ENCODE assay signal across 8 mouse cellular contexts in the genomic region with DNA sequence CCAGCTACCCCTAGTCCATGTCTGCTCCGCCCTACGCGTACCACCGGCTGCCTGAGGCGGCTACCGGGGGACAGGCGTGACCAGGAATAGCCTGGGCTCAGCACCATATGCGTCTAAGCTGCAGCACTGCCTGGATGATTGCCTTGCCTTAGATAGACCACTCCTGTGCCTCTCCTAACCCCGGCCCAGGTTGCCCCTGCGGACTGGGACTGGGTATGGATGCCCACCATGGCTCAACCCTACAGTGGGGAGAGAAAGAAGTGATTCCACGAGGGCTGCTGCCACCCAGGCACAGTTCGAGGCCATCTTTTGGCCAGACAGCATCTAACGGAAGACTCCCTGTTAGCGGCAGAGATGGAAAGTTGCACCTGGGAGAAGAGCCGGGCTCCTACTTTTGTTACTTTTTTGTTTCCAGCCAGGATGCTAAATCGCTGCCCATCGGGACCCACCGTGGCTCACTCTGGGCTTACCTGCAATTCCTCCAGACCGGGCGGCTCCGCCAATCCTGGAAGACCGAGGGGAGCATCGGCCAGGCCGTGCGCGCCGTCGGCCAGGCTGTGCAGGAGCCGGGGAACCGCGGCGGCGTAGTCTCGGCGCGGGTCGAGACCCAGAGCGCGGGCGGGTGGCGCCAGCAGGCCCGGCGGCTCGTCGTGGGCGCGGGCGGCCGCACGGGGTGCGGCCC. TPM values are rescaled to one million over a fixed set of nuclear protein-coding genes. Genes with fewer than 3 reads are reported as not detected.
DNase-seq lines count a peak whose midpoint lies in the region; ATAC-seq lines count a peak whose summit lies in the region.

No protein-coding gene starts in this region.

- H3K4me1 ChIP-seq in lung, embryonic 15.5 days = peaks cover 21% of the 10 kb centered on the region
- no peaks in the 10 kb centered on the region for H3K4me1 ChIP-seq in forebrain, embryonic 14.5 days (ENCODE audit: control insufficient read depth, insufficient read depth, low read length)
- peaks cover 24% of the 10 kb centered on the region for H3K4me1 ChIP-seq in limb, embryonic 13.5 days
- 0 out of 2 replicates have a peak, but pooled peaks cover 5% of the 10 kb centered on the region for H3K4me1 ChIP-seq in neural tube, embryonic 14.5 days (ENCODE audit: control insufficient read depth, insufficient read depth, low read length)

- DNase-seq in lung, postnatal 25 days (ENCODE audit: low spot score) = no peak
- no peak for DNase-seq in forebrain, embryonic 14.5 days (ENCODE audit: low spot score)
- no peak for DNase-seq in Muller cell, postnatal 12 days (ENCODE audit: inconsistent ontology term)
- no peak for DNase-seq in ovary, postnatal 14 days (ENCODE audit: low spot score)
- no peak for DNase-seq in T-cell, adult 2 months (ENCODE audit: low spot score)

- ATAC-seq in lung, embryonic 15.5 days (ENCODE audit: borderline replicate concordance, extremely low read depth, low FRiP score, low TSS enrichment) = 0 out of 2 replicates have a peak, but pooled peaks have one; percentile 36
- no peak for ATAC-seq in forebrain, embryonic 14.5 days
- no peak for ATAC-seq in limb, embryonic 13.5 days (ENCODE audit: low FRiP score, low read depth)
- no peak; the same call in 1 of the 2 replicates for ATAC-seq in neural tube, embryonic 14.5 days (ENCODE audit: low read depth)

- H3K9ac ChIP-seq in lung, embryonic 15.5 days = peak overlapping the region; percentile 12; the same call in 1 of the 2 replicates
- H3K9ac ChIP-seq in forebrain, embryonic 14.5 days (ENCODE audit: low read length) = no peak overlapping the region
- no peak overlapping the region for H3K9ac ChIP-seq in limb, embryonic 13.5 days
- no peak overlapping the region for H3K9ac ChIP-seq in neural tube, embryonic 14.5 days (replicated peaks; ENCODE audit: low read depth, low read length)

- H3K36me3 ChIP-seq in lung, embryonic 15.5 days = no peaks in the 10 kb centered on the region
- no peaks in the 10 kb centered on the region for H3K36me3 ChIP-seq in forebrain, embryonic 14.5 days (ENCODE audit: control insufficient read depth, insufficient read depth, low read length)
- H3K36me3 ChIP-seq in limb, embryonic 13.5 days = no peaks in the 10 kb centered on the region
- H3K36me3 ChIP-seq in neural tube, embryonic 14.5 days (ENCODE audit: control insufficient read depth, insufficient read depth, low read length) = no peaks in the 10 kb centered on the region

- H3K9me3 ChIP-seq in lung, embryonic 15.5 days = no peaks in the 10 kb centered on the region
- no peaks in the 10 kb centered on the region for H3K9me3 ChIP-seq in forebrain, embryonic 14.5 days (replicated peaks; ENCODE audit: control insufficient read depth, low read length)
- H3K9me3 ChIP-seq in limb, embryonic 13.5 days = no peaks in the 10 kb centered on the region
- no peaks in the 10 kb centered on the region for H3K9me3 ChIP-seq in neural tube, embryonic 14.5 days (ENCODE audit: control insufficient read depth, low read length)

- peak overlapping the region; percentile 54 for H3K4me2 ChIP-seq in lung, embryonic 15.5 days
- 0 out of 2 replicates have a peak overlapping the region, but pooled peaks have one; percentile 23 for H3K4me2 ChIP-seq in forebrain, embryonic 14.5 days (ENCODE audit: low read length)
- H3K4me2 ChIP-seq in limb, embryonic 13.5 days (replicated peaks) = peak overlapping the region; percentile 56
- peak overlapping the region; percentile 16; the same call in 1 of the 2 replicates for H3K4me2 ChIP-seq in neural tube, embryonic 14.5 days (ENCODE audit: low read depth, low read length)

- H3K27ac ChIP-seq in lung, embryonic 15.5 days = no peak overlapping the region
- no peak overlapping the region for H3K27ac ChIP-seq in forebrain, embryonic 14.5 days (ENCODE audit: low read depth, low read length)
- H3K27ac ChIP-seq in limb, embryonic 13.5 days = no peak overlapping the region
- no peak overlapping the region for H3K27ac ChIP-seq in neural tube, embryonic 14.5 days (ENCODE audit: low read depth, low read length)

- WGBS in lung, embryonic 15.5 days = 2% methylated on average over 51 of the region's 51 CpGs
- 2% methylated on average over 51 of the region's 51 CpGs for WGBS in forebrain, embryonic 14.5 days
- WGBS in limb, embryonic 13.5 days = 3% methylated on average over 51 of the region's 51 CpGs
- WGBS in neural tube, embryonic 14.5 days = 4% methylated on average over 51 of the region's 51 CpGs

- H3K27me3 ChIP-seq in lung, embryonic 15.5 days = peaks cover 100% of the 10 kb centered on the region
- peaks cover 92% of the 10 kb centered on the region for H3K27me3 ChIP-seq in forebrain, embryonic 14.5 days (replicated peaks; ENCODE audit: control insufficient read depth, insufficient read depth, low read length)
- peaks cover 99% of the 10 kb centered on the region for H3K27me3 ChIP-seq in limb, embryonic 13.5 days
- H3K27me3 ChIP-seq in neural tube, embryonic 14.5 days (ENCODE audit: control insufficient read depth, insufficient read depth, low read length) = peaks cover 55% of the 10 kb centered on the region

- peak overlapping the region; percentile 33 for H3K4me3 ChIP-seq in lung, embryonic 15.5 days
- peak overlapping the region; percentile 17 for H3K4me3 ChIP-seq in forebrain, embryonic 14.5 days (ENCODE audit: low read depth, low read length)
- peak overlapping the region; percentile 38 for H3K4me3 ChIP-seq in limb, embryonic 13.5 days
- peak overlapping the region; percentile 18 for H3K4me3 ChIP-seq in neural tube, embryonic 14.5 days (ENCODE audit: low read depth, low read length)

RNA-seq across cellular contexts. Expression of a gene that starts 1.2 kb away (rescaled TPM):
- polyA plus RNA-seq in lung, embryonic 15.5 days (2015; fragmentation: Nextera tagmentation; extraction: Ambion mirVana) = 0.08 and 0.09 TPM in 2 replicates
- 0.69 and 1.0 TPM in 2 replicates for polyA plus RNA-seq in forebrain, embryonic 14.5 days (2014; fragmentation: Nextera tagmentation; extraction: Ambion mirVana)
- polyA plus RNA-seq in limb, embryonic 13.5 days (2015; fragmentation: Nextera tagmentation; extraction: Ambion mirVana) = 0.06 TPM in 1 of 2 replicates, not detected in the other
- polyA plus RNA-seq in neural tube, embryonic 14.5 days (2014; fragmentation: Nextera tagmentation; extraction: Ambion mirVana) = not detected in 2 replicates

RNA-seq across cellular contexts. Expression of a gene that starts 18.4 kb away (rescaled TPM):
- polyA plus RNA-seq in lung, embryonic 15.5 days (2015; fragmentation: Nextera tagmentation; extraction: Ambion mirVana) = 26.0 and 28.2 TPM in 2 replicates
- polyA plus RNA-seq in forebrain, embryonic 14.5 days (2014; fragmentation: Nextera tagmentation; extraction: Ambion mirVana) = 47.8 and 79.3 TPM in 2 replicates
- 31.8 and 34.6 TPM in 2 replicates for polyA plus RNA-seq in limb, embryonic 13.5 days (2015; fragmentation: Nextera tagmentation; extraction: Ambion mirVana)
- polyA plus RNA-seq in neural tube, embryonic 14.5 days (2014; fragmentation: Nextera tagmentation; extraction: Ambion mirVana) = 110 and 111 TPM in 2 replicates

RNA-seq across cellular contexts. Expression of a gene that starts 18.5 kb away (rescaled TPM):
- polyA plus RNA-seq in lung, embryonic 15.5 days (2015; fragmentation: Nextera tagmentation; extraction: Ambion mirVana) = 22.0 and 22.3 TPM in 2 replicates
- polyA plus RNA-seq in forebrain, embryonic 14.5 days (2014; fragmentation: Nextera tagmentation; extraction: Ambion mirVana) = 28.2 and 35.4 TPM in 2 replicates
- polyA plus RNA-seq in limb, embryonic 13.5 days (2015; fragmentation: Nextera tagmentation; extraction: Ambion mirVana) = 16.9 and 17.6 TPM in 2 replicates
- polyA plus RNA-seq in neural tube, embryonic 14.5 days (2014; fragmentation: Nextera tagmentation; extraction: Ambion mirVana) = 43.2 and 47.2 TPM in 2 replicates

RNA-seq across cellular contexts. Expression of a gene that starts 57.4 kb away (rescaled TPM):
- 487 and 509 TPM in 2 replicates for polyA plus RNA-seq in lung, embryonic 15.5 days (2015; fragmentation: Nextera tagmentation; extraction: Ambion mirVana)
- polyA plus RNA-seq in forebrain, embryonic 14.5 days (2014; fragmentation: Nextera tagmentation; extraction: Ambion mirVana) = 501 and 584 TPM in 2 replicates
- 501 and 520 TPM in 2 replicates for polyA plus RNA-seq in limb, embryonic 13.5 days (2015; fragmentation: Nextera tagmentation; extraction: Ambion mirVana)
- 420 and 451 TPM in 2 replicates for polyA plus RNA-seq in neural tube, embryonic 14.5 days (2014; fragmentation: Nextera tagmentation; extraction: Ambion mirVana)
